8 mouse cellular contexts compared by ENCODE assay signal in genomic region chr8:84686191-84687002, GRCm38 (mm10). TPM values are rescaled to one million over a fixed set of nuclear protein-coding genes. Genes with fewer than 3 reads are reported as not detected.
DNase-seq lines count a peak whose midpoint lies in the region; ATAC-seq and TF ChIP-seq lines count a peak whose summit lies in the region.

Trmt1 (plus strand) TSS chr8:84686307.

- peak within 1 kb of the TSS; percentile 89 for H3K4me2 ChIP-seq in heart, postnatal 0 days (ENCODE audit: low read depth, low read length)
- H3K4me2 ChIP-seq in lung, embryonic 16.5 days (ENCODE audit: low read depth, low read length): peak within 1 kb of the TSS; percentile 72

- WGBS in heart, postnatal 0 days: 14% methylated on average over 20 of the region's 20 CpGs
- WGBS in lung, embryonic 16.5 days: 8% methylated on average over 20 of the region's 20 CpGs
- WGBS in spleen, adult 2 months: 10% methylated on average over 20 of the region's 20 CpGs

- no peak for TF ChIP-seq CTCF in embryonic fibroblast, embryonic 13.5 days (IDR thresholded peaks at IDR 0.05; ENCODE audit: borderline replicate concordance, insufficient read depth, low read length)
- no peak for TF ChIP-seq CTCF in heart, postnatal 0 days (IDR thresholded peaks at IDR 0.05; ENCODE audit: low read depth)
- TF ChIP-seq CTCF in spleen, adult 2 months (IDR thresholded peaks at IDR 0.05; ENCODE audit: extremely low read depth, insufficient read depth, insufficient read length, insufficient replicate concordance): no peak

- no peaks in the 10 kb centered on the region; the same call in 1 of the 2 replicates for H3K36me3 ChIP-seq in heart, postnatal 0 days (replicated peaks; ENCODE audit: control insufficient read depth, insufficient read depth, low read length)
- H3K36me3 ChIP-seq in lung, embryonic 16.5 days (ENCODE audit: control insufficient read depth, insufficient read depth, low read length): no peaks in the 10 kb centered on the region
- peaks cover 4% of the 10 kb centered on the region; the same call in 1 of the 2 replicates for H3K36me3 ChIP-seq in spleen, adult 2 months (ENCODE audit: control insufficient read depth, insufficient read depth, low read length)

- H3K27ac ChIP-seq in embryonic fibroblast, embryonic 13.5 days (ENCODE audit: insufficient read depth, low read length): peak within 1 kb of the TSS; percentile 66
- peak within 1 kb of the TSS; percentile 86; the same call in 1 of the 2 replicates for H3K27ac ChIP-seq in heart, postnatal 0 days (ENCODE audit: low read depth)
- peak within 1 kb of the TSS; percentile 93 for H3K27ac ChIP-seq in lung, embryonic 16.5 days (ENCODE audit: low read length)
- H3K27ac ChIP-seq in spleen, adult 2 months (ENCODE audit: insufficient read depth, low read length): peak within 1 kb of the TSS; percentile 27; the same call in 1 of the 2 replicates

- peak within 1 kb of the TSS; percentile 98 for H3K9ac ChIP-seq in heart, postnatal 0 days (replicated peaks; ENCODE audit: low read depth, low read length)
- peak within 1 kb of the TSS; percentile 99 for H3K9ac ChIP-seq in lung, embryonic 16.5 days (ENCODE audit: low read length)

- no peaks in the 10 kb centered on the region for H3K27me3 ChIP-seq in heart, postnatal 0 days (ENCODE audit: control insufficient read depth, insufficient read depth, low read length)
- H3K27me3 ChIP-seq in lung, embryonic 16.5 days (ENCODE audit: control insufficient read depth, insufficient read depth, low read depth, low read length): no peaks in the 10 kb centered on the region
- H3K27me3 ChIP-seq in spleen, adult 2 months (ENCODE audit: control insufficient read depth, insufficient read depth, low read length): no peaks in the 10 kb centered on the region

- peak; percentile 35 to 40 for DNase-seq in B cell, adult 2 months
- peak; percentile 76 for DNase-seq in ZHBTc4 (ENCODE audit: low read depth, low spot score)
- DNase-seq in heart, postnatal 0 days (ENCODE audit: low spot score): peak; percentile 1
- peak; percentile 54 to 75 for DNase-seq in kidney, postnatal 36 days
- DNase-seq in spleen, adult 2 months (ENCODE audit: low read depth in 1 of 2, low spot score in 2 of 2): peak in 1 of 2 experiments; percentile 18
- DNase-seq in ovary, adult 18-20 months (ENCODE audit: low spot score): no peak

- TF ChIP-seq POLR2A in embryonic fibroblast, embryonic 13.5 days (IDR thresholded peaks at IDR 0.05; ENCODE audit: low read depth, low read length): peak; percentile 49
- no peak for TF ChIP-seq POLR2A in spleen, adult 2 months (IDR thresholded peaks at IDR 0.05; ENCODE audit: low read depth, low read length)

- no peaks in the 10 kb centered on the region for H3K9me3 ChIP-seq in heart, postnatal 0 days (replicated peaks; ENCODE audit: control insufficient read depth, low read length)
- H3K9me3 ChIP-seq in lung, embryonic 16.5 days (ENCODE audit: control insufficient read depth, low read length): no peaks in the 10 kb centered on the region

- H3K4me3 ChIP-seq in embryonic fibroblast, embryonic 13.5 days (ENCODE audit: insufficient read depth, low read length): peak within 1 kb of the TSS; percentile 94
- peak within 1 kb of the TSS; percentile 100 for H3K4me3 ChIP-seq in heart, postnatal 0 days (ENCODE audit: low read depth, low read length)
- H3K4me3 ChIP-seq in lung, embryonic 16.5 days (ENCODE audit: low read length): peak within 1 kb of the TSS; percentile 100
- peak within 1 kb of the TSS; percentile 96 for H3K4me3 ChIP-seq in spleen, adult 2 months (ENCODE audit: extremely low read depth, insufficient read depth, insufficient read length)

- no peak for ATAC-seq in heart, postnatal 0 days (ENCODE audit: insufficient read depth, low read depth)
- ATAC-seq in lung, embryonic 16.5 days (ENCODE audit: low read depth): peak; percentile 12; the same call in 1 of the 2 replicates

- TF ChIP-seq EP300 in heart, postnatal 0 days (IDR thresholded peaks at IDR 0.05; ENCODE audit: low read depth): no peak

- peaks cover 11% of the 10 kb centered on the region for H3K4me1 ChIP-seq in embryonic fibroblast, embryonic 13.5 days (ENCODE audit: control insufficient read depth, insufficient read depth, low read length)
- H3K4me1 ChIP-seq in heart, postnatal 0 days (ENCODE audit: control insufficient read depth, insufficient read depth): peaks cover 30% of the 10 kb centered on the region
- peaks cover 28% of the 10 kb centered on the region for H3K4me1 ChIP-seq in lung, embryonic 16.5 days (replicated peaks; ENCODE audit: control insufficient read depth, insufficient read depth, low read length)
- H3K4me1 ChIP-seq in spleen, adult 2 months (ENCODE audit: control insufficient read depth, insufficient read depth, insufficient read length): peaks cover 18% of the 10 kb centered on the region; the same call in 1 of the 2 replicates

RNA-seq across cellular contexts. Expression of gene Trmt1, which starts in this region (rescaled TPM):
- polyA plus RNA-seq in embryonic fibroblast, embryonic 13.5 days (2011; ENCODE audit: insufficient read length, low read depth, missing spikeins): 80.2 and 86.7 TPM in 2 replicates
- total RNA-seq in heart, postnatal 0 days (2014; rRNA removed; ENCODE audit: low replicate concordance): 98.3 and 116 TPM in 2 replicates
- 28.4 and 29.5 TPM in 2 replicates for polyA plus RNA-seq in heart, postnatal 0 days (2015; fragmentation: Nextera tagmentation; extraction: Ambion mirVana)
- 54.7 and 58.8 TPM in 2 replicates for polyA plus RNA-seq in lung, embryonic 16.5 days (2015; fragmentation: Nextera tagmentation; extraction: Ambion mirVana)
- polyA plus RNA-seq in spleen, adult 2 months (2012; rRNA removed): 98.1 and 155 TPM in 2 replicates

Comparison
In these comparisons a context has a peak if more than half of its experiments do, and no peak if none do; other contexts are left out.
1. H3K27ac ChIP-seq: peak in every context shown above with its lines; median percentile 93 in lung, embryonic 16.5 days; 86 in heart, postnatal 0 days; 66 in embryonic fibroblast, embryonic 13.5 days; 27 in spleen, adult 2 months.